Mouse (Mus musculus) thymus, adult 18-20 months (tissue): ENCODE measurements at regions not wholly inside any gene's neighbourhood (a gene's known extent, or its start where the extent isn't known, plus 50 kb on each side); places are given as distances from the start of the nearest gene placed in this dataset.

Source experiments
- DNase-seq, 2 experiments: peaks; one replicate each; pipeline ENCODE4 v3.0.0; 2022; ENCODE audit warnings: mixed read lengths in 2 of 2

DNA sequence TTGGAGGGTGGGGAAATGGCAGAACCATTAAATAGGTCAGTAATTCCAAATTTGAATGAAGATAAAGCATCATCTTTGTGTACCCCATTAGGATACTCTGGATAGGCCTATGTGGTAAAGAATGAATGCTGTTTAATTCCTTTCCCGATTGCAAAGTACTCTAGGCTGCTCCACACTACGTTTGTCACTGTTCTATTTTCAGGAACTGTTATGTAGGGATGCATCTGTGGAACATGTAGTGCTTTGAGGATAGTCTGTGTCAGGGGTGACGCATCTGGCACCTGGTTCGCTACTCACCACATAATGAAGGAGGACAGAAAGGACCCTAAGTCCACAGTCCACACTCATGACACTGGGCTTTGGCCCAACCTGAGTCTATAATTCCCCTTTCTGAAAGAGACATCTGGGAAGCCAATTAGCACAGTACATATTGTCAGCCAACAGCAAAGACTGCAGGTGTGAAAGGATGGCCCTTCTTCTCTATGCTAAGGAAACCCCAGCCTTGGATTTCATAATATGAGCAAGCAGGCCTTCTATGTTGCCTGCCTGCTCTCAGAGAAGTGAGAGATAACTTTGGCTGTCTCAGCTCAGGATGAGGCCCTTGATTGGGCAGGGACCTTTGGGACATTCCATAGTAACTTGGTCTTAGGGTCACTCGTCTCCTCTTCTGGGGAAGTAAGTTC, 230.4 kb upstream of the Marcks start:
- DNase-seq = no peak

DNA sequence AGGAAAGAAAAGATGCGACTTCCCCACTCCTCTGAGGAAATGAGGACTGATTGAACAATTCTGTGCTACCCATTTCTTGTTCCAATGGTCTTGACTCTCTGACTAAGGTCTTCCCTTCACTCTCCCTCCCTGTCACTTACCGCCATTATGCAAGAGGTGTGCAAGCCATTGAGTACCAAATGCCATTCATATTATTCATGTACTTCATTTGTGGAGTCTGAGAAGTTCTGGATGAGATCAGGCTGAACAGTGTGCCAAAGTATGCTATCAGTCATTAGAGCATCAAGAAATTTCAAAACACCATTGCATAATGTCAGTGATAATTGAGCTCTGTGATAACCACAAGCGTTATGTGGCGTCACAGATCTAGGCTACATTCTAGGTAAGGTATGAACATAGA, 229.1 kb upstream of the Marcks start:
- DNase-seq = no peak

DNA sequence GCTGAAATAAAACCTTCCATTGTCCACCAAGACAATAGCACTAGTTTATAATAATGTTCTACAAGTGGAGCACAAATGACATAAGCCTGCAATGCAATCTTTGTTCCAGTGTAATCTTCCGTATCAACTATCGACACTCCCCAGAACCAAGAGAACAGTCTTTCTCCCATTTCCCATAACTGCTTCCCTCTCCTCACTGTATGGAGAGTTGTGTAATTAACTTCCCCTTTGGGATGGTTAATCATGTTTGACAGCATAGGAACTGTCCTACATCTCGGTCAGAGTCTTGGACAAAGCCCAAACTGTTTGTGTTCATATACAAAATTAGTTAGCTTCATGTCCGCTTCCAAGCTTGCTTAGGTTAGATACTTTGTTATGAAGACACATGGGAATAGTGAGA, 225.8 kb upstream of the Marcks start:
- no peak for DNase-seq

DNA sequence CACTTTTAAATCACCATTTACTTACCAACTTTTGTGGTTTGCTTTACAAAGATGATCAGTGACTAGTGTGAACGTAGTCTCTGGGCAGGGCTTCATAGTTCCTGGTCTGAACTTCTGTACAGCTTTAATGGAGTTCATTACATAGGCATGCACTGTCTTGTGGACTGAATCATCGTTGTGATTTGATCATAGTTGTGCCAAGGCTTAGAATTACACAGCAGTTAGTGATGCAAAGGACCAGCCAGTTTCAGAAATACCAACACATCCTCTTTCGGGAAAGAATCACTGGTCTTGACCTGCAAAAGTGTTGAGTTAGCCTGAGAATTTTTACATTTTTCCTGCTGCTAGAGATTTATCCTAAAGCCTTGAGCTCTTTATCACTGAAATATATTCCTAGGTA, 222.3 kb upstream of the Marcks start:
- no peak for DNase-seq

DNA sequence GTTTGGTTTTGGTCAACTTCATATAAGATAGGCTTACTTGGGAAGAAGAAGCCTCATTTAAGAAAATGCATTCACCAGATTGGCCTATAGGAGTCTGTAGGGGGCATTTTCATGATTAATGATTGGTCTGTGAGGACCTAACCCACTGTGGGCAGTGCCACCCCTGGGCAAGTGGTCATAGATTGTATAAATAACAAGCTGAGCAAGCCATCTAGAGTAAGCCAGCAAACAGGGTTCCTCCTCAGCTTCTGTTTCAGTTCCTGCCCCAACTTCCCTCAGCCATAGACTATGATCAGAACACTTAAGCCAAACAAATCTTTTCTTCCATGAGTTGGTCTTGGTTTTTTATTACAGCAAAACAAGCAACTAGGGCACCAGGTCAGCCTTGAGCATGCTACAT, 220.2 kb upstream of the Marcks start:
- no peak for DNase-seq

DNA sequence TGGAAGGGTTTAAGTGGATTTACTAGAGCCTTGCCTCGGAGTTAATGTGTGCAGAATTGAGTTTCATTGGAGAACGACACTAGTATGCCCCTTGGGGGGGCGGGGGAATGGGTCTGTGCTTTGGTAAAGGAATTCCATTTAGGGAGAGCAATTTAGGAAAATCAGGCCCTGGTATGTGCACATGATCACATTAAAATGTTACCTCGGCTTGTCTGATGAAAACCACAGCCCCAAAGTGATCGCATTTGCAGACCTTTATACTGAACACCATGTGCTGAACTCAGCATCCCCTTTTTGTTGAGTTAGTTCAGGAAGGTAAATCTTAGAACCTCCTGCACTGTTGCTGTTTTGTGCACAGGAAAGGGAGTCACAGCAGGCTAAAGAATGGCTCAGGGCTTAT, 219.6 kb upstream of the Marcks start:
- DNase-seq = no peak

DNA sequence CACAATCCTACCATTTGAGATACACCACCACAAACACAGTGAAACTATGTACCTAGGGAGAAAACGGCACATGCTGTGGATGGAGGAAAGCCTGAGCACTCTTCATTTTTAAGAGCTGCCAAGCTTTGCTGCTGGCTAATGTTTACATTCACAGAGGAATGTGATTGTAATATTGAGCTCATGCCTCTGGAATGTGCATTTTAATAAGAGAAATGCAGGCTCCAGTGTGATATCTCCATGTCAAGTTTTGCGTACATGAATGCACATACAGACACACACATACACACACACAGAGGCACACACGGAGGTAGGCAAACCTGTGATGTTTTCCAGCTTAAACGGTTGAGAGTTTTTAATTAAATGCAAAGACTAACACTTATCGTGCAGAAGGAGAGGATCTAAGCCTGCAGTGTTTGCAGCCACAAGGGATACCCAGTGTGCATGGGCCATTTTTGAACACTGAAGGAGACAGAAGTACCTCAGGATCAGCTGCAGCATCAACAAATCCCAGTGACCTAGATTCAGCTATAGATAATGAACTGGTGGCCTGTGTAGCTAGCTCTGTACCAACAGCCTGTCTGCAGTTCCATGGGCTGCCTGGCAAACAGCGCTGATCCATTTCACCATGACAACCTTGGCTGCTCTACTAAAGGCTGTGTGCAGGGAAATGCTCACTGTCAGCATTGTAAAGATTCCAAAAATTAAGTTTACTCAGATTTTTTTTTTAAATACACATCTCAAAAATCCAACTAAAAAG, 218.8 kb upstream of the Marcks start:
- no peak for DNase-seq

DNA sequence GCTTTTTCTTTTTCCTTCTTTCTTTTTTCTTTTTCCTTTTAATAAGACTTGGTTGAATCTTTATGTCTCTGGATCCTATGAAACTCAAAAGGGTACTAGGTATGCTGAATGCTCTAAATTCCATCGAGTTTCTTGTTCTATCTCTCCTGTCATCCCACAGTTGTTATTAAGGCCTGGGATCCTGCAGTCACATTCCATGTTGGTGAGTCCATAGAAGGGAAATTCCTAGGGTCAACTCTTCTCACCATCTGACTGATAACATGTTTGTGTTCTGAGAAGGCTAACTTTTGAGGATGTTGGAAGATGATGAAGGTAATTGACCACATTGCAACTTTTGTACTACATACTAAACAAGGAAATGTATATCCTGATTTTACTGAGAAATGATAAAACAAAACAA, 210.5 kb upstream of the Marcks start:
- DNase-seq = no peak

DNA sequence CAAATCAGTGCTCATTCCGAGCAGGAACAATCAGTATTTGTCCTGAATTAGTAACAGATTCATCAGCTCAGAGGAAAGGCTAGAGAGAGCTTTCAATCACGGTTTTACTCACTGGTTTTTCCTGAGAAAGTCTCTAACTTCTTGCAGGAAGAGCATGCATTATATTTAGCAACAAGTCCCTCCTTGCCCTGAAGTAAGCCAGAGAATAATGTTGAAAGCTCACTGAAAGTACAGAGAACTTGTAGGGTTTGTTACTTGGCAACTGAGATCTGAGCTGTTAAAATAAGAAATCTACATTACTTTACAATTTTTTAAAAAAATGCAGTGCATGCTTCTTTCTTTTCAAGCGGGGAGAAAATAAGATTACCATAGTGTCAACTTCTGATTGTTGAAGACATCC, 209.7 kb upstream of the Marcks start:
- no peak for DNase-seq

DNA sequence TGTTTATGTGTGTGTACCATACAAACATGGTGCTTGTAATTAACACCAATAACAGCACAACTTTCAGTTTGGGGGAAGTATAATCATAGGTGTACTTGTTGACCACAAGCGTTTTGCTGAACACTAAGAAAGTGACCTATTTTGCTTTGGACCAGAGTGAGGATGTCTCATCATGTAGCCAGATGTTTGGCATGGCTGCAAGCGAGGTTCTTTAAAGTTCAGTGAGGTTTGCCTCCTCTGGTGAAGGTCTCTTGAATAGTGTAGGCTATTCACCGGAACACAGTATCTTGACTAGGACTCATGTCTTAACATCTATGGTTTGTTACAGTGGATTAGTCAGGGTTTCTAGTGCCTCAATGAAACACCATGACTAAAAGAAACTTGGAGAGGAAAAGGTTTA, 208.9 kb upstream of the Marcks start:
- DNase-seq = no peak

DNA sequence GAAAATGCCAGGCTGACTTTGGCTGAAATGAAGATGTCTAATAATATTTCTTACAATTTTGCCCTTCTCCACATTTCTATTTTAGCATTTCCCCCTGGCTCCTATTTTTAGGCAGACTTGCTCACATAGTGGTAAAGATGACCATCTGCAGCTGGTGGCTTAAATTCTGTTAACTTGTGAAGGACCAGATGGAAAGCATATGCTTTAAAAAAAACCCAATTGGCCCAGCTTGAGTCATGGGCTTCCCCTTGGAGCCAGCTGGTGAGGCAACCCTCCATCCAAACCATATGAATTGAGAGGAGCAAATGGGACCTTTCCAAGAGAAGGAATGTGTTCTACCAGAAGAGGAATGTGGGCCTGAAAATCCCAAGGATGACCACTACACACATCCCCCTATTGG, 204.0 kb upstream of the Marcks start:
- no peak for DNase-seq

DNA sequence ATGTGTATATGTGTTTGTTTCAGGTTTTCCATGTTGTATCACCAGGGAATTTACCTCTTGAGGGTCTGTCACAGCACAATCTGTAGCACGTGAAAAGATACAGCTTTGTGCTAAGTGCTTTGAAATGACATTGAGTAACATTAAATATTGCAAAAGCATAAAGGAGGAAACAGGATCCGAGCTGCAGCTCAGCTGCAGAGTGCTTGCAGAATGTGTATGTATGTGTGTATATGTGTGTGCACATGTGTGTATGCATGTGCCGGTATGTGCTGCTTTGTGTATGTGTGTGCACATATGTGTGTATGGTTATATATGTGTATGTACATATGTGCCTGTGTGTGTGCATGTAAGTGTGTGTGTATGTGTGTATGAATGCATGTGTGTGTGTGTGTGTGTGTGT, 200.9 kb upstream of the Marcks start:
- no peak for DNase-seq

DNA sequence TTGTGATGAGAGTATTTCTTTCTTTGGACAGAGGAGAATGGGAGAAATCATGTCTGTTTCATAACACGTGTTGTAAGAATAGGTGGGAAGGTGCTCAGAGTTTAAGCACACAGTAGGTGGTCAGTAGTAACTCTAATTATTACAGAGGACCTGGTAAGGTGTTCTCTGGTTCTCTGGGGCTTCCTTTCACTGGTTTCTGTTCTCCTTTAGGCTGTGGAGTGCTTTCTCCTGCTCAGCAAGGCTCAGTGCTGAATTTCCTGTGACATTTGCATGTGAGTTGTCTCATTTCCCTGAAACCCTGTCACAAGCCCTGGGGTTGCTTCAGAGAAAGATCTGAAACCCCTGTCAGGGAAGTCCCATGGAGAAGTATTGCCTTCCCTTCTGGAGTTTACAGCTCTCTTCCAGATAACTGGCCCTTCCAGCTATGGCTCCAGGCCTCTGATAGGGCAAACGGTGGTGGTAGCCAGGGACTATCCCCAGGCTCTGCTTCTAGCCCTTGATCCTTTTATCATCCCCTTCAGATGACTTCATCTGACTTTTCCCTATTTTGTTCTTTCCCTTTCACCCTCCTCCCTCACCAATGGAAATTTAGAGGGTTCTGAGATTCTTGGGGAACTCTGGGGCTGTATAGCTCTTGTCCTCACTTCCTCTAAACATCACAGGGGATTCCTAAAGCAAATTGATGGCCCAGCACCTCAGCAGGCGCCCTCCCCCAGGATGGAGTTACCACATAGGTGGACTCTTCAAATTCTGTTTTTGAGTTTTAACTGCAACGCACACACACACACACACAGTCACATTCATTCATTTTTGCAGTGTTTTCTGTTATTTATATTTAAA, 199.6 kb upstream of the Marcks start:
- DNase-seq = peak in 1 of 2 experiments; percentile 20

DNA sequence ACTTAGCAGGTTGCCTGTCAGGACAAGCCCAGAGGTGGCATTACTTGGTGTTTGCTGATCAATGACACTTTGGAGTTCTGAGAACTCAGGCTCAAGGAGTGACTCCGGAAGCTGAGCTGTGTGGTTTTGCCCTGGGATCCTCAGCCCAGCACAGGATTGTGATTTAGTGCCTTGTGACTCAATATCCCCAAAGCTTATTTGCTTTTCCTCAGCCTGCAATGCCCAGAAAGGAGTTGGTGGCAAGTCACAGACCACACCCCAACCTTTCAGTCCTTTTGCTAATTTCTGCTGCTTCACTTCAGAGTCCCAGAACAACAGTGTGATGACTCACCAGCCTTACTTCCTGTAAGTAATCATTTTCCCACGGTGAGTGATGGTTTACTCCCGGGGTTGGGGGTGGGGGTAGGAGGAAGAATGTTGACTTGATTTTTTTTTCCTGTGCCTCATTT, 198.5 kb upstream of the Marcks start:
- no peak for DNase-seq

DNA sequence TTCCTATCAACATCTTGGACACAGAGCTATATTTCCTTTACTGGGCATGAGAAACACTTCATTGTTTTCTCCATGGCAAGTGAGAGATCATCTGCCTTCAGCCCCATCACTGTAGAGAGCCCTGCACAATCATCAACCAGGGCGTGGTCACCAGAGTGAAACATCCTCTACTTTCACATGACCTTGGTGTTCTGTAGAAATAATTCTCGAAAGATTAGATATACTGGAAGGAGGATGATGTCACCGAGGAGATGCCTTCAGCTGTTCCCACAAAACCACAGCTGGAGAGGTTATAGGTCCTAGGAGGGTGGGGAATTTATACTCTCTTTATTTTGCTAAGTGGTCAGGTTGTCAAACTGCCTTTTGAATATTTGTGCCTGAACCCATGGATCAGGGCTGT, 196.4 kb upstream of the Marcks start:
- DNase-seq = no peak

DNA sequence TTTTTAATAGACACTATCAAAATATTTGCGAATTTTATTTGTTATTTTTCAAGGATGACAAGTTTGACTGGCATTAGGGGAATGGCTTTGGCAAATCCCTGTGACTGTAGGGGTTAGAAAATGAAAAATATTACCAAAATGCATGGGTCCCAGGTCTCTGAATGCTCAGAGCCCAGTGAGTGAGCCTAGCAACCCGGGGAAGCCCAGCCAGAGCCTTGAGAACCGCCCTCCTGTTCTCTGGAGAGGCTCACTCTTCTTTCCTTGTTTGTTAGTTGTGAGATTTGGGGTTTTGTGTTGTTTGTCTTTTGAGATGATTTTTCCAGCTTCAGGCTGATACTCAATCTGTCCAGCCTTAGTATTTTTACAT, 187.4 kb upstream of the Marcks start:
- DNase-seq = no peak

DNA sequence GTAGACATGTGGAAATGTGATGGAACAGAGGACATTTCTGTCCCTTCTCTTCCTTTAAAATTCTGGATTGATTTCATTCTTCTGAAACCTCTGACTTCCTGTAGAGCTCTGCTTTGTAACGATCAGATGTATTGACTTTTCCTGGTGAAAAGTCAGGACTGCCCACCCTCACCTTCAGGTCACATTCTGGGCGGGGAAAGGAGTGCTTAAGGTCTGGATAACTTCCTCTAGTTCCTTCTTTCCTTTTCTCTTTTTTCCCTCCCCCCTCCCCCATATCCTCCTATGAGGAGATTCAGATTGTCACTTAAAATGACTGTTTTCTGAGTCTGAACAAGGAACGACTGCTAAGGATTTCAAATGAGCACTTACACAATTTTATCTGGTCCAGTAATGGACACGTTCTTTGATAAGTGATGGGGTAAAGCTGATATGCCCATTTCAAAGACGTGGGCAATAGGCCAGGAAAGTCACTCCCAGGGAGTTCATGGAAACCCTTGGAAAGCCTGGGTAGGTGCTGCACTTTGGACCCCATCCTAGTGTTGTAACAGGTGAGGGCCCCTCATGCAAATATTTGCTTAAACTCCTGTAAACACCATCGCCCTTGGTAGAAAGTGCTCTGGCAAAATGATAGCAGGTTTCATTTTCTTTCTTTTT, 186.9 kb upstream of the Marcks start:
- no peak for DNase-seq

DNA sequence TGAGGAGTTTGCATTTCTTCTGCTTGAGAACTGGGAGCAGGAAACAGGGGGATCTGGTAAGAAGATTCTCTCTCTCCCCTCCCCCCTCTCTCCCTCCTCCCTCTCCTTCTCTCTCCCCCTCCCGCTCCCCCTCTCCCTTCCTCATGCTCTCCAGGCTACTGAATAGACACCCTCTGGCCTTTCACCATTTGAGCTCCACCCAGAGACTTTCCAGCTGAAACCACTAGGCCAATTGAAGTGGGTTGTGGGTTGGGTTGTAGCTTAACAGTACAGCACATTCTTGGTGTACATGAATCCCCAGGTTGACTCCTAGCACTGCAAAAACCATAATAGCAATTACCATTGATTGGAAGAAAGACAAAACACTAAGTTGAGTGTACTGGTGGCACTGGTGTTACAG, 185.0 kb upstream of the Marcks start:
- peak in 1 of 2 experiments; percentile 51 for DNase-seq

DNA sequence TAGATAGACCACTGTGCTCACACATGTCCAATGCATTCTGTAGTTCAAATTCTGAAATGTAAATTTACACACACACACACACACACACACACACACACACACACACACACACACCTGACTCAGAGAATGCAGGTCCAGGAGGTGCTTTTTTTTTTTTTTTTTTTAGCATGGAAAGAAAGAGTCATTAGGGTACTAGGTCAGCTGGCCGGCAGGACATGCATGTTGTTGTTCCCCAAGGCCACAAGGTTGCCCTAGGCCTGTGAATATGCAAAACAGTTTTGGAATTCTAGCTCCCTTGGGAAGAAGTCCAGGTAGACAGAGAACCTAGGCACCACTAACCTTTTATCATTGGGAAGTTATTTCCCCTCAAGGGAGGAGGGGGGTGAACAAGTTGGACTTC, 184.1 kb upstream of the Marcks start:
- no peak for DNase-seq

DNA sequence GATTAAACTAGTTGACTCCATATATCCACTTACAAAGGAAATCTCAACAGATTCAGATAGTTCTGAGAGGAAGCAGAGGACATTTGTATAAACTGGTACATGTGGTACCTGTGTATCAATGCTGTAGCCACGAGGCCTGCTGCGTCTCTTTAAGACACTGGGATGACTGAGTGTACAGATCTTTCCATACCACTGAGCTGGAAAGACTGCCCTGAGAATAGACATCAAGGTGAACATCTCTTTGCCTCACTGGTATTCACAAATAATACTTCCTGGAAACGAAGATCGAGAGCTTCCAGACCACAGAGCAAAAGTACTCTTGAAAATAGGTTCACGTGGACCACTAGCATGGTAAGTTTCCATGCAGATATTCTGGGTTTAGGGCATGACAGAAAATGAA, 183.6 kb upstream of the Marcks start:
- DNase-seq = no peak

DNA sequence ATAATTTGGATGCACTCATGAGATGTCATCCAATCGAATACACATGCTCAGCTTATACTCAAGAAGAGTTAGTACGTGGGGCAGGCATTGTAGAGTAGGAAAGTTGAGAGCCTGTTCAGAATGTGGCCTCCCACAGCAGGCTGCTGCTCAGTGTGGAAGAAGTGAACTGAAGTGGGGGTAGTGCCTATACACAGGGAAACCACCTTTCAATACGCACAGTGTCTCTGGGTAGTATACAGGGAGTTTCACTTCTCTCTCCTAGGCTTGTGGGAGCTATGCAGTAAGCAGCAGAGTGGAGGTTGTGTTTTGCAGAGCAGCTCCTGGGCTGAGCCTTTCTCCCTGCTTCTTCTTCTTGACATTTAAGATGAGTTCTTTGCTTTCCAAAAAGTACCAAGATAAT, 182.5 kb upstream of the Marcks start:
- peak in 1 of 2 experiments; percentile 26 for DNase-seq

DNA sequence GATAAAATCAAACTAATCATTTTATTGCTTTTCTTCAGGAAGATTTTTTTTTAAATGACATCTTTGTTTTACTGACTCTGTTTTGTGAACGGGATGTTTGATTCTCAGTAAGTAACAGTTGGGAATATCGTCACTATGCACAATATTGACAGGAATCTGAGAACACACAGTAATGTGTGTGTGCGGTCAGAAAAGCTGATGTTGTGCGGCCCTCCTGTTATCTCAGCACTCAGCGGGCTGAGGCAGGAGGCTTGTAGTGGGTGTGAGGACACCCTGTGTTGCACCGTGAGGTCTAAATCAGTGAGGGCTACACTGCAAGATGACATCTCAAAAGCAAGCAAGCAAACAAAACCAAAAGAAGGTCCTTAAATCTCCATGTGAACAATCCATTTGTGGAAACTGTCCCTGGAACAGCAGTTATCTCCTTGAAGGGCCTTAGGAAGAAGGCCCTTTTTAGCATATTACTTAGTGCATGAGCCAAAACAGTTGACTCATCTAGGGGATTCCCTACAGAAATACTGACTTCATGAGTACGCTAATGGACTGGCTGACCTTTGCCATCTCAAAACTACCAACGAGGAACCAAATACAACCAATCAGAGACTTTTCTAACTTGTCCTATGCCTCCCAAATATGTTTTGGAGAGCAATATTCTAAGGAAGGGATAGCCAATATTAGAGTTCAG, 181.2 kb upstream of the Marcks start:
- DNase-seq = no peak

DNA sequence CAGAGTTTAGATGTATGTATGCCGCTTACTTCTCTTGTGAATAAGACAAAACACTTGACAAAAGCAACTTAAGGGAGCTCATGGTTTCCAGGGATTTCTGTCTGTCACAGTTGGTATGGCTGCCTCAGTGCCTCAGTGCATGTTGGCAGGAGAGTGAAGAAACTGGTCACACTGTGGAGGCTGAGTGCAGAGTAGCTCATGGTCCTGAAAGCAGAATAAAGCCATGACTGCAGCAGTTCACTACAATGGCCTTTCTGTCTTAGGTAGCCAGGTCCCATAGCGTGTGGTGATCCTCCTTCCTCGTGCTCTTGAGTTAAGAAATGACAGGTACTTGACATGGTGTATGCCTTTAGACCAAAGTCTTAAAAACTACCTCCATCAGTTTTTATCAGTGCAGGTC, 178.0 kb upstream of the Marcks start:
- no peak for DNase-seq
